Mouse (Mus musculus) heart, adult 2 months (tissue): ENCODE data around the gene Eif2b5. TPM values are rescaled to one million over a fixed set of nuclear protein-coding genes. Genes with fewer than 3 reads are reported as not detected.
A peak's percentile ranks its signal among the peaks of the same experiment; 100 is the strongest.

Source experiments
- DNase-seq, 2 experiments: peaks; one replicate each; pipeline ENCODE4 v3.0.0; 2021
- H3K27ac ChIP-seq: fragments of 200-600 bp; 2 replicates; pipeline ENCODE4 v1.8.1; 2022
- H3K27me3 ChIP-seq: fragments of 200-500 bp; 2 replicates; pipeline ENCODE4 v1.6.1; 2012; ENCODE audit warnings: mild to moderate bottlenecking, low read length, inconsistent platforms, mixed read lengths; ENCODE audit not compliant: control insufficient read depth, insufficient read depth
- H3K36me3 ChIP-seq: fragments of 200-500 bp; 2 replicates; pipeline ENCODE4 v1.6.1; 2012; ENCODE audit warnings: low read length, inconsistent platforms; ENCODE audit not compliant: control insufficient read depth, insufficient read depth
- H3K4me1 ChIP-seq: fragments of 200-500 bp; 2 replicates; pipeline ENCODE4 v1.6.1; 2011; ENCODE audit warnings: low read length; ENCODE audit not compliant: control insufficient read depth, insufficient read depth
- H3K4me3 ChIP-seq: fragments of 200-600 bp; 2 replicates; pipeline ENCODE4 v1.8.1; 2022
- H3K79me2 ChIP-seq: fragments of 200-500 bp; replicated peaks from 2 replicates; pipeline ENCODE4 v1.6.1; 2012; ENCODE audit warnings: mild to moderate bottlenecking, inconsistent platforms, low read length, moderate library complexity, mixed read lengths; ENCODE audit not compliant: control insufficient read depth, insufficient read depth
- H3K9ac ChIP-seq: fragments of 200-500 bp; 2 replicates; pipeline ENCODE4 v1.6.1; 2012; ENCODE audit warnings: low read depth, mild to moderate bottlenecking, control low read depth, inconsistent platforms, low read length, mixed read lengths
- CTCF ChIP-seq: fragments of 200-600 bp; IDR thresholded peaks from 2 replicates; pipeline ENCODE4 v1.8.1; 2022; ENCODE audit warnings: antibody characterized with exemption, mild to moderate bottlenecking, moderate library complexity
- EP300 ChIP-seq: fragments of 200-500 bp; IDR thresholded peaks from 2 replicates; pipeline ENCODE4 v1.6.1; 2011; ENCODE audit warnings: low read depth, low read length, control low read depth; ENCODE audit not compliant: insufficient read depth
- POLR2A ChIP-seq: fragments of 200-500 bp; IDR thresholded peaks from 2 replicates; pipeline ENCODE4 v1.6.1; 2011; ENCODE audit warnings: mild to moderate bottlenecking, low read depth, low read length, control low read depth; ENCODE audit not compliant: insufficient read depth
- WGBS: fragments of 180-500 bp; shearing (Covaris S2); methylation state at CpG from one replicate; pipeline ENCODE4 v1.1.7; 2018; 5-methylcytosine and 5-hydroxymethylcytosine counted together
- intact Hi-C: fragments of 180-260 bp; cut with DNase I; formaldehyde crosslinking; loops from one replicate; pipeline ENCODE4 v1.15.1; 2025
- polyA plus RNA-seq: library from polyadenylated mRNA; depleted of rRNA; stranded (reverse); fragments of >200 nt; gene quantifications from 2 replicates; pipeline ENCODE4 v1.2.3, GENCODE M21; 2012
- total RNA-seq, 2 experiments: library from RNA; stranded (reverse); gene quantifications; 2 replicates each; pipeline ENCODE4 v1.2.3; 2021

Eif2b5 gene
- total and polyA plus RNA-seq, 3 experiments, result 26.0 to 60.1 (median 49.9) TPM

- 57% methylated on average over 4 of the region's 4 CpGs for WGBS
- H3K4me3 ChIP-seq, result no peak overlapping the region
- TF ChIP-seq EP300 (no peak), POLR2A (no peak)
- no peak for DNase-seq
- peaks cover 7% of the 10 kb centered on the region for H3K79me2 ChIP-seq
- H3K27ac ChIP-seq, result no peak overlapping the region
- peaks cover 10% of the 10 kb centered on the region for H3K36me3 ChIP-seq
- intact Hi-C loops, result no loop called here
- no peaks in the 10 kb centered on the region for H3K27me3 ChIP-seq
- H3K4me1 ChIP-seq, result peaks cover 7% of the 10 kb centered on the region
- no peak overlapping the region for H3K9ac ChIP-seq
Measured at GRCm38 (mm10) chr16:20540438-20540837, 41.8 kb downstream of the Eif2b5 start.

- peaks cover 3% of the 10 kb centered on the region for H3K36me3 ChIP-seq
- no peak for DNase-seq
- no peak overlapping the region for H3K27ac ChIP-seq
- H3K9ac ChIP-seq, result no peak overlapping the region
- H3K4me1 ChIP-seq, result peaks cover 6% of the 10 kb centered on the region
- H3K79me2 ChIP-seq, result peaks cover 1% of the 10 kb centered on the region; the same call in 1 of the 2 replicates
- intact Hi-C loops, result loop anchor here (5.0 kb wide), 1 partner anchor 172 kb away; the partner anchor contains the start of genes Clcn2 and Polr2h
- WGBS, result 88% methylated on average over 10 of the region's 10 CpGs
- H3K4me3 ChIP-seq, result no peak overlapping the region
- no peak for TF ChIP-seq EP300
- no peak for TF ChIP-seq CTCF
- TF ChIP-seq POLR2A, result no peak
- H3K27me3 ChIP-seq, result no peaks in the 10 kb centered on the region
Measured at GRCm38 (mm10) chr16:20545696-20546095, 47.1 kb downstream of the Eif2b5 start.

- no peak for DNase-seq
- Histone ChIP-seq H3K36me3 (peaks cover 3% of the 10 kb centered on the region), H3K79me2 (peaks cover 1% of the 10 kb centered on the region; the same call in 1 of the 2 replicates), H3K4me1 (peaks cover 6% of the 10 kb centered on the region), H3K27ac (no peak overlapping the region), H3K27me3 (no peaks in the 10 kb centered on the region), H3K4me3 (no peak overlapping the region; the same call in 1 of the 2 replicates), H3K9ac (no peak overlapping the region)
- no peak for TF ChIP-seq CTCF
- no peak for TF ChIP-seq EP300
- TF ChIP-seq POLR2A, result no peak
- intact Hi-C loops, result loop anchor here (5.0 kb wide), 1 partner anchor 170 kb away; the partner anchor contains the start of genes Clcn2 and Polr2h
- WGBS, result 53% methylated on average over 5 of the region's 5 CpGs
Measured at GRCm38 (mm10) chr16:20547423-20547822, 48.8 kb downstream of the Eif2b5 start.

GRCm38 (mm10) chr16:20548096-20548948 is 49.7 kb downstream of the Eif2b5 start, which contains the start of gene Abcf3:
Abcf3 (plus strand) TSS chr16:20548577.
- Histone ChIP-seq H3K4me3 (peak within 1 kb of the TSS; percentile 97), H3K27ac (peak within 1 kb of the TSS; percentile 89), H3K27me3 (no peaks in the 10 kb centered on the region), H3K79me2 (peaks cover 1% of the 10 kb centered on the region; the same call in 1 of the 2 replicates), H3K36me3 (peaks cover 3% of the 10 kb centered on the region; the same call in 1 of the 2 replicates), H3K9ac (peak within 1 kb of the TSS; percentile 77), H3K4me1 (peaks cover 6% of the 10 kb centered on the region)
- intact Hi-C loops, result loop anchor here (1.0 to 5.0 kb wide), 6 partner anchors 13 to 169 kb away; partner anchors contain the start of genes Alg3, Ap2m1, Clcn2 and Dvl3
- no peak for TF ChIP-seq EP300
- TF ChIP-seq POLR2A, result peak; percentile 98
- no peak for TF ChIP-seq CTCF
- DNase-seq, result peak; percentile 96 to 99
- under 1% methylated on average over 56 of the region's 56 CpGs for WGBS

GRCm38 (mm10) chr16:20549161-20549560 is 50.5 kb downstream of the Eif2b5 start:
- Histone ChIP-seq H3K27ac (peak overlapping the region; percentile 89; the same call in 1 of the 2 replicates), H3K36me3 (peaks cover 3% of the 10 kb centered on the region; the same call in 1 of the 2 replicates)

GRCm38 (mm10) chr16:20551691-20552090 is 53.1 kb downstream of the Eif2b5 start:
- Histone ChIP-seq H3K27ac (no peak overlapping the region), H3K4me3 (no peak overlapping the region), H3K27me3 (no peaks in the 10 kb centered on the region), H3K9ac (no peak overlapping the region), H3K36me3 (peaks cover 3% of the 10 kb centered on the region), H3K4me1 (peaks cover 6% of the 10 kb centered on the region), H3K79me2 (peaks cover 1% of the 10 kb centered on the region; the same call in 1 of the 2 replicates)
- no peak for DNase-seq
- 96% methylated on average over 5 of the region's 5 CpGs for WGBS
- intact Hi-C loops, result no loop called here
- TF ChIP-seq POLR2A (no peak), EP300 (no peak)

More at GRCm38 (mm10) chr16:20549161-20549560, 50.5 kb downstream of the Eif2b5 start:
- peaks cover 6% of the 10 kb centered on the region for H3K4me1 ChIP-seq
- intact Hi-C loops, result loop anchor here (2.0 to 5.0 kb wide), 4 partner anchors 50 to 168 kb away; partner anchors contain the start of genes Alg3, Clcn2, Eef1akmt4 and Eif2b5
- peak overlapping the region; percentile 69 for H3K9ac ChIP-seq
- WGBS, result 41% methylated on average over 9 of the region's 9 CpGs
- no peaks in the 10 kb centered on the region for H3K27me3 ChIP-seq
- H3K79me2 ChIP-seq, result peaks cover 1% of the 10 kb centered on the region; the same call in 1 of the 2 replicates
- peak overlapping the region; percentile 97 for H3K4me3 ChIP-seq
- no peak for DNase-seq
- TF ChIP-seq EP300 (no peak), POLR2A (no peak), CTCF (no peak)
